Mouse (Mus musculus) splenic B cell, adult 2 months (primary cell): Measurements from ENCODE around the gene Sez6l.

Experiments used
- DNase-seq: peaks from one replicate; pipeline ENCODE4 v3.0.0-alpha.2; 2011; ENCODE audit warnings: low read depth, low spot score
- H3K27me3 ChIP-seq: 2 replicates; pipeline ENCODE4 v1.6.1; 2012; ENCODE audit warnings: mild to moderate bottlenecking, low read length, moderate library complexity, mixed read lengths; ENCODE audit not compliant: control insufficient read depth, poor library complexity, insufficient read depth, severe bottlenecking
- H3K36me3 ChIP-seq: 2 replicates; pipeline ENCODE4 v1.6.1; 2012; ENCODE audit warnings: mild to moderate bottlenecking, low read length, moderate library complexity, mixed read lengths; ENCODE audit not compliant: control insufficient read depth, poor library complexity, insufficient read depth, severe bottlenecking

Sez6l gene

GRCm38 (mm10) chr5:112597876-112598275 lies 20.9 kb upstream of the Sez6l start:
- no peak for DNase-seq
- no peaks in the 10 kb centered on the region for H3K36me3 ChIP-seq
- no peaks in the 10 kb centered on the region for H3K27me3 ChIP-seq

- no peak for DNase-seq
- Histone ChIP-seq H3K36me3 (no peaks in the 10 kb centered on the region), H3K27me3 (no peaks in the 10 kb centered on the region)
These were observed 20.3 kb upstream of the Sez6l start for GRCm38 (mm10) chr5:112597307-112597706.

- H3K36me3 ChIP-seq: no peaks in the 10 kb centered on the region
- H3K27me3 ChIP-seq: no peaks in the 10 kb centered on the region
- no peak for DNase-seq
These were observed 19.7 kb upstream of the Sez6l start for GRCm38 (mm10) chr5:112596729-112597128.

- H3K27me3 ChIP-seq: no peaks in the 10 kb centered on the region
- no peak for DNase-seq
- no peaks in the 10 kb centered on the region for H3K36me3 ChIP-seq
These were observed 19.0 kb upstream of the Sez6l start for GRCm38 (mm10) chr5:112595701-112596632.

DNA sequence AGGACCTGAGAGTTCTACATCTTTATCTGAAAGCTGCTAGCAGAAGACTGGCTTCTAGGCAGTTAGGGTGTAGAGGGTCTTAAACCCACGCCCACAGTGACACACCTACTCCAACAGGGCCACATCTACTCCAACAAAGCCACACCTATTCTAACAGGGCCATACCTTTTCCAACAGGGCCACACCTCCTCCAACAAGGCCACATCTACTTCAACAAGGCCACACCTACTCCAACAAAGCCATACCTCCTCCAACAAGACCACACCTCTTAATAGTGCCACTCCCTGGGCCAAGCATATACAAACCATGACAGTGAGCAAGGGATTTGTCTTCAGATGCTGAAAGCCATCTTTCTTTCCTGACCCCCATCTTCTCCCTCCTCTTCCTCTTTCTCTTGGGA lies 14.7 kb upstream of the Sez6l start:
- Histone ChIP-seq H3K27me3 (no peaks in the 10 kb centered on the region), H3K36me3 (no peaks in the 10 kb centered on the region)
- no peak for DNase-seq

GRCm38 (mm10) chr5:112586071-112586470 lies 9.1 kb upstream of the Sez6l start:
- Histone ChIP-seq H3K36me3 (no peaks in the 10 kb centered on the region), H3K27me3 (no peaks in the 10 kb centered on the region)
- DNase-seq: no peak

- no peak for DNase-seq
- no peaks in the 10 kb centered on the region for H3K27me3 ChIP-seq
- no peaks in the 10 kb centered on the region for H3K36me3 ChIP-seq
These were observed 7.3 kb upstream of the Sez6l start for GRCm38 (mm10) chr5:112584155-112584769.

- DNase-seq: no peak
- Histone ChIP-seq H3K36me3 (no peaks in the 10 kb centered on the region), H3K27me3 (no peaks in the 10 kb centered on the region)
These were observed 6.3 kb upstream of the Sez6l start for GRCm38 (mm10) chr5:112583304-112583703.

DNA sequence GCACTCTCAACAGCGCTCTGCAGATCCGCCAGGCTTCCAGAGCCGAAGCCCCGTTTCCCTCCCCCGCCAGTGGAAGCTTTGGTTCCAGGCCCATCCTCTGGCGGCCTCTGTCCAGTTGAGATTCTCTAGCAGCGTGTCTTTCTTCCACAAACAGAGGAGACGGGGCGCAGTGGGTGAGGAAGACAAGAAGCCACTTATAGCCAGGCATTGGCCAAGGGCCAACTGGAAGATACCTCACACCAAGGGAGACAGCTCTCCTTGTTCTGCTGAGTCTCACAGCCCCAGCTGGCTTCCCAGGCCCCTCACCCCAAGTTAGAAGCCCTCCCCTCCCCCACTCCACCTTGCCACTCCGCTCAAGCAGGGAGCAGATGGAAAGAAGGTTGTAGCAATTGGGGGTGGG lies 765 bp upstream of the Sez6l start:
- Histone ChIP-seq H3K36me3 (no peaks in the 10 kb centered on the region), H3K27me3 (no peaks in the 10 kb centered on the region)
- no peak for DNase-seq

DNA sequence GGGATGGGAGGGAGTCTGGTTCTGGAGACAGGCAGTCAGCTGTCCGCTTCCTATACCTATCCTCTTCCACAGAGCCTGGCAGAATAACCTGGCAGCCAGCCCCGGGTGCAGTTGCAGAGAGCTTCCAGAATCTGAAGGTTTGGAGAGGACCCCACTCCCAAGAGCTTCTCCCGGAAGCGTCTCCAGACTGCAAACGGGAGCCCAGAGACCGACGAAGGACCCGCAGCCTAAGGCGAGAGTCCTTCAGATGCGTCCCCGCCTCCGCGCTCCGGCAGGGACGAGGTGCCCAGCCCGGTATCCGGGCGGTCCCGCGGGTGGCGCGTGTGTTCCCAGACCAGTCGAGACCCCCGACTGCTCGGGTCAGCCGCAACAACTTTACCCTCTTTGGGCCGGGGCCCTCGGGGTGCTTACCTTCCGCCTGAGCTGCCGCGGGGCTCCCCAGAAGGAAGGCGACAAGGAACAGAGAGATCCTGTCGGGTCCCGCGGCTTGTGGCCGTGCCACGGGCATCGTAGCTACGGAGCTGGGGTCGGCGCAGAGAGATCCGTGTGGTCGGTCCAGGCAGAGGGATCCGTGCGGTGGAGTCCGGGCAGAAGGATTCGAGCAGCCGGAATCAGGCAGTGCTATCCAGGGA lies 508 bp downstream of the Sez6l start:
- Histone ChIP-seq H3K27me3 (no peaks in the 10 kb centered on the region), H3K36me3 (no peaks in the 10 kb centered on the region)
- DNase-seq: no peak

DNA sequence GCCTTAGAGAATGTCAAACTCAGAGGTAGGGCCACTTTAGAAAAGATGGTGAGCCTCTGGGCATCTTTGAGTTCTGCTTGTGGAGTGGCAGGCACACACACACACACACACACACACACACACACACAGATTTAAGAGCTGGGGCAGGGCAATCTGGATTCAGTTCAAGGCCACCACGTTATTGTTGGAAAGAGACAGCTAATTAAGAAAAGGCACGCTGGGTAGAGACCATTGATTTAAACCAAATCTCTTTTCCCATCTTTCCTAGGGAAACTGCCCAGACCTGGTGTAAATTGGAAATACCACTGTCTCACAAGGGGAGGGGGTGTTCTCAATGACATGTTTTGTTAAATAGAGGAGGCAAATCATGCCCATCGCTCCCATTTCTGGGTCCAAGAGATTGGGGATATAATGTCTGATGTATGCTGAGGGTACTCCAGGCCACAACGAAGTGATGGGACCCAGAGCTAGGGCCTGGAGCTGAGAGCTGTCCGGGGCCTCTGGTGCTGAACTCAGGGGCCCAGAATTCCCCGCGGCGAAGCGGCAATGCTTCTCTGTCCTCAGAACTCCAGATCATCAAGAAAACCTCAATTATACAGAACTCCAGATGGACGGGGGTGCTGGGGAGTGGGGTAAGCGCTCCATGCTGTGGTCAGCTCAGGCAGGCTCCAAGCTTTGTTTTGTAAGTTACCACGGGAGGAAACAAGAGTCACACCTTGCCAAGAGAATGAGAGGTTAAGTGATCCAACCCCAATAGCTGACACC lies 1.7 kb downstream of the Sez6l start:
- Histone ChIP-seq H3K27me3 (no peaks in the 10 kb centered on the region), H3K36me3 (no peaks in the 10 kb centered on the region)
- DNase-seq: no peak

GRCm38 (mm10) chr5:112573916-112574315 lies 3.1 kb downstream of the Sez6l start:
- no peak for DNase-seq
- Histone ChIP-seq H3K27me3 (no peaks in the 10 kb centered on the region), H3K36me3 (no peaks in the 10 kb centered on the region)

- Histone ChIP-seq H3K27me3 (no peaks in the 10 kb centered on the region), H3K36me3 (no peaks in the 10 kb centered on the region)
- no peak for DNase-seq
These were observed 4.8 kb downstream of the Sez6l start for GRCm38 (mm10) chr5:112572217-112572616.

DNA sequence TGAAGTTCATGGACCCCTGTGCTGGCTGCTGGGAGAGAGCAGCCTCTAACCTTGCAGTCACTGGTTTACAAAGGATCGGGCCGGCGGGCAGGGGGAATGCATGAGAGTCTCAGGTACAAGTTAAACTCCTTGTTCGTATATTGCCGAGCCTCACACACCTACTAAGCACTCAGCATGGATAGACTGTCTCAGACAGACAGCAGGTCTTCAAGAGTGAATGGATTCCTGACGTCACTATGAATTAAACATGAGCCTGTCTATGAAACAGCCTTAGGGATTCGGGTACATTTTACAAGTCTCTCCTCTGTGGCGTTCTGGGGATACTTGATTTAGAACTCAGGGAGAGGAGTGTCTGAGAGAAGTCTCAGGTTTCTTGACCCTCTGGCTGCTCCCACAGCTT lies 11.5 kb downstream of the Sez6l start:
- H3K36me3 ChIP-seq: no peaks in the 10 kb centered on the region
- no peak for DNase-seq
- H3K27me3 ChIP-seq: no peaks in the 10 kb centered on the region
